Mouse (Mus musculus) fat pad, adult 2 months (tissue): Measurements from ENCODE around the gene Kcnq1.

Experiments
- DNase-seq: peaks from one replicate; pipeline ENCODE4 v3.0.0-alpha.2; 2011; ENCODE audit warnings: low read depth, low spot score; ENCODE audit errors: extremely low read depth

Kcnq1 gene

DNA sequence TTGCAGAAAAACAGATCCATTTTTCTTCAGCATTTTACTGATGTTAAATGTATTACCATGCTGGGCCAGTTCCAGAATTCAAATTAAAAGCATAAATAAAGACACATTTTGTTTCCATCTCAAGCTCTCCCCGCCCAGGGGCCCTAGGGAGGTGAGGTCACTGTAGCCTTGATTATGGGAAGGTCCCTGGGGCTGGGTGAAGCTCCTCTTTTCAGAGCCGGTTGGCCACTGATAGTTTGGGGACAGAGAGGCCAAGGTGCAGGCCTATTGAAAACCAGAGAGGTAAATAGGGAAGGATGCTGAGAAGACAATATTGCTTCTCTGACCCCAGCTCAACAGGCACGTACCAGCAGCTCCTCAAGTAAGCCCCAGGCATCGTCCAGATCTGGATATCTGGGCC, 157.8 kb downstream of the Kcnq1 start:
- no peak for DNase-seq

- no peak for DNase-seq
Observed at GRCm38 (mm10) chr7:143265386-143265785, 159.2 kb downstream of the Kcnq1 start.

- DNase-seq: no peak
Observed at GRCm38 (mm10) chr7:143265829-143266438, 159.8 kb downstream of the Kcnq1 start.

DNA sequence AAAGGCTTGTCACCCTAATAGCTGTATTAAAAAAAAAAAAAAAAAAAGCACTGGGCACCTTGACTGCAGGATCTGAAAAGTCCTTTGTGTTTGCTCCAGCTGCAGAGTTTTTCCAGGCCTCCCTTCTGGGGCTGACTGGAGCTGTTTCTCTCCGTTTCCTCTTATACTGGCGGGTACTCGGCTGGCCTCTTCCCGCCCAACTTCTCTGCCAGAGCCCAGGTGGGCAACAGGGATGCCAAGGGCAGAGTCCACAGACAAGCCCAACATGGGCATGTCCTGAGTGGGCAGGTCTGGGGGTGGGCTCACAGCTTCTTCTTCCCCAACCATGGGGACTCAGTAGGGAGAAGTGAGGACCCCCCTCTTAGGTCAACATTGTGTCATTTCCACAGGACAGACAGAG, 167.6 kb downstream of the Kcnq1 start:
- no peak for DNase-seq

GRCm38 (mm10) chr7:143275030-143275429, 168.9 kb downstream of the Kcnq1 start:
- DNase-seq: no peak

- DNase-seq: no peak
Observed at GRCm38 (mm10) chr7:143283625-143284024, 177.5 kb downstream of the Kcnq1 start.

DNA sequence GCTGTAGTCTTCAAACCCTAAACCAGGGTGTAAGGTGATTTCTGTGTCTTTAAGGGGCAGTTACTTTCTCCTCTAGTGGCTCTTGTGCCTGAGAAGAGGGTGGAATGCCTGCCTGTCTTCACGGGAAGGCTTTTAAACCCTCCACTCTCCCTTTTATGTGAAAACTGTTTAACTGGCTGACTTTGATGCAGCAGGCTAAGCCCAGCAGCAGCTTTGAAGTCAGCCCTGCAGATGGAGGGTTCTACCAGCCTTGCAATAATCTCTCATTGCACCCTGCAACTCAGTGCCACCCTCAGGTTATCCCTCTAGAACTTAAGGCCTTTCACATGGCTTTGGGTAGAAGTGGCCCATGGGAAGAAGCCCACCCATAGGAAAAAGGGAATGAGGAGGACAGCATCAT, 178.7 kb downstream of the Kcnq1 start:
- no peak for DNase-seq

DNA sequence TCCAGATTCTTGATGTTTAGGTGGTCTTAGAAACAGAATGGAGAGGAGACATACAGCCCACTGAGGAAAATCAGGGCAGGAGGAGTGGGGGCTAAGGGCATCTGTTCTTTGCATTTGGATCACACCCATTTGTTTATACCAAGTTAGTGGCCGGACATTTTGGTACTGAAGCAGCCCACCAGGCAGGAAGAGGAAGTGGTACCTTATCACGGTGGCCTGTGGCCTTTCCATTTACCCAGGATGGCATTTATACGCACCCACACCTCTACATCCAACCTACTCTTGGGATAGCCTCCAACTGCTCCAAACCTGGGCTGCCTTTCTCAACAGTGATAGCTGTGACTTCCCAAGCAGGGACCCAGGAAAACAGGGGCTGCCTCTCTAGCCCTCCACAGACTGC, 179.3 kb downstream of the Kcnq1 start:
- no peak for DNase-seq

GRCm38 (mm10) chr7:143286532-143287290, 180.5 kb downstream of the Kcnq1 start:
- no peak for DNase-seq

- no peak for DNase-seq
Observed at GRCm38 (mm10) chr7:143288135-143288534, 182.0 kb downstream of the Kcnq1 start.

- DNase-seq: no peak
Observed at GRCm38 (mm10) chr7:143289082-143289849, 183.1 kb downstream of the Kcnq1 start.

- DNase-seq: no peak
Observed at GRCm38 (mm10) chr7:143294690-143295355, 188.7 kb downstream of the Kcnq1 start.

DNA sequence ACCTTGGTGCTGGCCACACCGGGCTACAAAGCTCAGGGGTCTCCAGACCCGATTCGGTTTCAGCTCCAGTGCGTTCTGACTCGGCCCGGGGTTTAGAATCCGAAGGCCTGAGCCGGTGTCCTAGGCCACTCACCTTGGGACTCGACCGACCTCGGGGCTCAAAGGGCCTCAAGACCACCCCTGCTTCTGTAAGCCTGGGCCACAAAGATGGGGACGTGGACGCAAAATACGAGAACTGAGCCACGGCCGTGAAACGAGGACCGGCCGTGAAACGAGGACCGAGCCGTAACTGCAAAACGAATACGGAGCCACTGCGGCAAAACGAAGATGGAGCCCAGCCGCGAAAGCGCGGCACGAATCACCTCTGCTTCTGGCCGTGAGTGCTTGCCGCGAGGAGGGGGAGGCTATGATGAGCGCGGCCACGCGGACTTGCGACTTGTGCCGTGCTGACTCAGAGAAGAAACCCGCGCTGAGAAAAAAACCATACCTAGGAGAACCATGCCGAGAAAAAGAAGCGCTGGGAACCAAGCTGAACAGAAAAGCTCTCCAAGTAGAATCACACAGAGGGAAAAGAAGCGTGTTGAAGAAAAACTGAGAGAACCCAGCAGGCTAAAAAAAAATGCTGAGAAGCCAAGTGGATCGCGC, 189.3 kb downstream of the Kcnq1 start:
- DNase-seq: no peak

DNA sequence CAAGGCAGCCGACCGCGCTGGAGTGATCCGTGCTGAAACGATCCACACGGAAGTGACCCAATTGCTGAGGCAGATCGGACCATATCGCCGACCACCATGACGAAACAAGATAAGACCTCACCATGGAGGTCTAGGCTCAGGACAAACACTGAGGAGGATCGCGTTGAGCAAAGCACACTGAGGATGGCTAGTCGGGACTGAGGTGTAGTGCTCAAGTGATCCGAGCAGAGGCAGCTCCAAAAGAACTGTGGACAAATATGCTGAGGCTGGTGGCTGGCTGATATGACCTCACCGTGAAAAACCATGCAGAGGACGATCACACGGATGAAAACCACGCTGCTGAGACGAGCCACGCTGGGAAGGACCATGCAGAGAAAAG, 189.8 kb downstream of the Kcnq1 start:
- DNase-seq: no peak

DNA sequence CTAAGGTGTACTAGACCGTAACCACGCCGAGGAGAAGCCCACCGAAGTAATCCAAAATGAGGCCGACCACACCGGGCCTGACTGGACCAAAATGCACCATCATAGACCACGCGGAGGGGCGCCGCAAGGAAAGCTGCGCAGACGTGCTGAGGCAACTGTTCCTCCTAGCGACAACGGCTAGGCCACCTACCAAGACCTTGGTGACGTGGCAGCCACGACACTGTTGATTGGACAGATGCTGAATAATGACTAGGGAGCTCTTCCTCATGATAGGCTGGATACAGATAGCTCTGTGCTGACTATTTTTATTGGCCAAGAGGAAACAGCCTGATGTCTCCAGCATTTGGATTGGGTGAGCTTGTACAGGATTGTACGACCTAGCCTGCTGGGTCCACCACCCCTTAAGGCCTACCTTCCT, 190.2 kb downstream of the Kcnq1 start:
- DNase-seq: peak; percentile 56

GRCm38 (mm10) chr7:143300037-143300436, 193.9 kb downstream of the Kcnq1 start:
- DNase-seq: no peak

- no peak for DNase-seq
Observed at GRCm38 (mm10) chr7:143300681-143301080, 194.5 kb downstream of the Kcnq1 start.

- DNase-seq: no peak
Observed at GRCm38 (mm10) chr7:143302156-143302555, 196.0 kb downstream of the Kcnq1 start.

DNA sequence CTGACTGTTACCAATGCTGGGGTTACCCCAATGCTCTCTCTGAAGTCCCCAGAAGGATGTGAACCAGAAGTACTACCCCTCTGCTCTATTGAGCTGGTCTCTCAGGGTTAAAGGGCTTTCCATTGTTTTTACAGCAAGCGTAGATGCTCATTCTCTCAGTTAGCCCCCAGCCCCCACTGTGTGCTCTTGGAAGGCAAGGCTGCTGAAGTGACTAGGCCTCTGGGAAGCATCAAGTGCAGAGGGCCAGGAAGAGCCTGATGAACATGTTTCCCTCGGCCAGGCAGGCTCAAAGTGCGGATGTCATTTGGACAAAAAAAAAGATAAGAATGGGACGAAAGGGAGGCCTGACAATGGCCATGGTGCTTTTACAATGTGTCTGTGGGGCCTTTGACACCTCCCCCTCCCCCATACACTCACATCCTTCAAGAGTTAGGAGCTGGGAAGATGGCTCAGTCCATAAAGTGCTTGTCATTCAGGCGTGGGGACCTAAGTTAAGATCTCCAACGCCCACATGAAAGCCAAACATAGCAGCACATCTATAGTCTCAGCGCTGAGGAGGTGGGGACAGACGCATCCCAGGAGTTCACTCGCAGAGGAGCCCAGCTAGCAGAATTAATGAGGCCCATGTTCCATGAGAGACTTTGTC, 196.6 kb downstream of the Kcnq1 start:
- DNase-seq: no peak

GRCm38 (mm10) chr7:143303557-143303956, 197.4 kb downstream of the Kcnq1 start:
- no peak for DNase-seq
